Mouse (Mus musculus): ENCODE measurements at regions not wholly inside any gene's neighbourhood (a gene's known extent, or its start where the extent isn't known, plus 50 kb on each side); places are given as distances from the start of the nearest gene placed in this dataset.
"Not testable (repeated sequence)": the region's sequence is repeated elsewhere in the genome, so short reads cannot be mapped to it uniquely, and the experiment has no call there.

DNA sequence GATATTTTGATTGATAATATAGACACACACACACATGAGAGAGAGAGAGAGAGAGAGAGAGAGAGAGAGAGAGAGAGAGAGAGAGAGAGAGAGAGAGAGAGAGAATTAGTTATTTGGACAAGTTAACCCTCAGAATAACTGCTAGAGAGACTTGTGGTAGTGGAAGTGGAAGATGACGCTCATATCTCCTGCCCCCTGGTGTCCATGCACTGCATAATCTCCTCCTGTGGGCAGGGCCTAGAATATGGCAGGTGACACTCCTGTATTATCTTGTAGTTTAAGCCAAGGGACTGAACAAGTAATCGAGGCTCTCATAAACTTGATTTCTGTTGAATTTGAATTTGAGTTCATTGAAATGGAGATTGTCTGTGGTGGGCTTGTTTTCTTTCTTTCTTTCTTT, 352.4 kb upstream of the Olfr1507 start:
- not testable (repeated sequence) for TF ChIP-seq CTCF, POLR2A (IDR thresholded peaks at IDR 0.05; ENCODE audit: extremely low read depth, insufficient read depth, low read length)
